Mouse (Mus musculus) liver, adult 2 months (tissue): ENCODE measurements around the gene Cdh13.
"Not testable (repeated sequence)": the region's sequence is repeated elsewhere in the genome, so short reads cannot be mapped to it uniquely, and the experiment has no call there.

Experiments
- CTCF ChIP-seq: fragments of 200-500 bp; IDR thresholded peaks from 2 replicates; pipeline ENCODE4 v1.5.1; 2011; ENCODE audit warnings: low read depth, low read length, control low read depth
- POLR2A ChIP-seq: fragments of 200-500 bp; IDR thresholded peaks from 2 replicates; pipeline ENCODE4 v1.6.1; 2011; ENCODE audit warnings: low read length, control low read depth; ENCODE audit not compliant: insufficient read depth; ENCODE audit errors: extremely low read depth

DNA sequence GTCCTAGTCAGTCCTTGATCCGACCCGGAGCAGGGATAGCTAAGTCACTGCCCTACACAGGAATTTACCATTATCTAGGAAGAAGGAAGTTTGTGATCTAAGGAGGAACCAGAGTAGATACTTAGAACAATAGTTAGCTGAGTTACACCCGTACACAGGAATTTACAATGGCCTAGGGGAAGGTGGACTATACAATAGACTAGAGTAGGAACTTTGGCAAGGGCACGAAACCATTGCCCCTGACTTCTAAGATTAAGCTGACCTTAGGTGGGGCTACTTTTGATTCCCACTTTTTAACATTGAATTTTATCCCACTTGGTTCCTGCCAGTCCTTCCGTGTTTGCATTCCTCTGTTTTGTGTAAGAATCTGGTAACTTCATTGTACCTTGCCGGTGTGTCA is 494.0 kb downstream of the Cdh13 start:
- not testable (repeated sequence) for TF ChIP-seq POLR2A, CTCF
